Mouse (Mus musculus): ENCODE measurements at regions not wholly inside any gene's neighbourhood (a gene's known extent, or its start where the extent isn't known, plus 50 kb on each side); places are given as distances from the start of the nearest gene placed in this dataset.
A peak's percentile ranks its signal among the peaks of the same experiment; 100 is the strongest.

GRCm38 (mm10) chr7:64047831-64048230 is 105.8 kb upstream of the Trpm1 start:
- 45% methylated on average over 4 of the region's 4 CpGs for WGBS
- H3K27ac ChIP-seq (ENCODE audit: control insufficient read depth, insufficient read depth, low read depth, low read length, poor library complexity) = peak overlapping the region; percentile 94
- TF ChIP-seq POLR2A (IDR thresholded peaks at IDR 0.05; ENCODE audit: borderline replicate concordance, control insufficient read depth, low read depth, low read length) (no peak), CTCF (IDR thresholded peaks at IDR 0.05; ENCODE audit: control insufficient read depth, insufficient read depth, low read length) (no peak)
- H3K4me3 ChIP-seq (replicated peaks; ENCODE audit: control insufficient read depth, low read depth, low read length) = no peak overlapping the region
- peaks cover 24% of the 10 kb centered on the region for H3K4me1 ChIP-seq (ENCODE audit: control insufficient read depth, insufficient read depth, low read length)

GRCm38 (mm10) chr7:64045292-64045691 is 106.6 kb upstream of the Klf13 start:
- no peak for TF ChIP-seq CTCF (IDR thresholded peaks at IDR 0.05; ENCODE audit: control insufficient read depth, insufficient read depth, low read length)
- no peak for TF ChIP-seq POLR2A (IDR thresholded peaks at IDR 0.05; ENCODE audit: borderline replicate concordance, control insufficient read depth, low read depth, low read length)
- H3K27ac ChIP-seq (ENCODE audit: control insufficient read depth, insufficient read depth, low read depth, low read length, poor library complexity) = no peak overlapping the region
- H3K4me1 ChIP-seq (ENCODE audit: control insufficient read depth, insufficient read depth, low read length) = peaks cover 20% of the 10 kb centered on the region
- 87% methylated on average over 3 of the region's 3 CpGs for WGBS
- H3K4me3 ChIP-seq (replicated peaks; ENCODE audit: control insufficient read depth, low read depth, low read length) = no peak overlapping the region

GRCm38 (mm10) chr7:64042978-64043377 is 104.3 kb upstream of the Klf13 start:
- peak overlapping the region; percentile 84 for H3K27ac ChIP-seq (ENCODE audit: control insufficient read depth, insufficient read depth, low read depth, low read length, poor library complexity)
- TF ChIP-seq CTCF (IDR thresholded peaks at IDR 0.05; ENCODE audit: control insufficient read depth, insufficient read depth, low read length) (no peak), POLR2A (IDR thresholded peaks at IDR 0.05; ENCODE audit: borderline replicate concordance, control insufficient read depth, low read depth, low read length) (no peak)
- peaks cover 20% of the 10 kb centered on the region; the same call in 1 of the 2 replicates for H3K4me1 ChIP-seq (ENCODE audit: control insufficient read depth, insufficient read depth, low read length)
- H3K4me3 ChIP-seq (replicated peaks; ENCODE audit: control insufficient read depth, low read depth, low read length) = no peak overlapping the region
- 0% methylated on average over 2 of the region's 2 CpGs for WGBS

DNA sequence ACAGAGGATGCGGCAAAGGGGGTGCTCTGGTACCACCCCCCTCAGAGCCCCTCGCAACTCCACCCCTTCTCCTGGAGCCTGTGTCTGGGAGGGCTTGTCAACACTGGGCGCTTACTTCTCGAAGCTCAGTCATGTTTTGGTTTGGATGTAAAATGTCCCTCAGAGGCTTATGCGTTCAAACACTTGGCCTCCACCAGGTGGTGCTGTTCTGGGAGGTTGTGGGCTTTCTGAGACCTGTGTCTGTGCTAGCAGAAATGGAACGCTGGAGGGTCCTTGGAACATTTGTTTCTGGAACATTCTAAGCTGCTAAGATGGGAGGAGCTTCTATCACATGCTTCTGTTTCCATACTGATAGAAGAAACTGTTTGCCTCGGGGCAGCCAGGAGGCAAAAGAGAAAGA is 102.6 kb upstream of the Klf13 start:
- Histone ChIP-seq H3K27ac (ENCODE audit: control insufficient read depth, insufficient read depth, low read depth, low read length, poor library complexity) (no peak overlapping the region), H3K4me3 (replicated peaks; ENCODE audit: control insufficient read depth, low read depth, low read length) (no peak overlapping the region), H3K4me1 (ENCODE audit: control insufficient read depth, insufficient read depth, low read length) (peaks cover 20% of the 10 kb centered on the region)
- TF ChIP-seq CTCF (IDR thresholded peaks at IDR 0.05; ENCODE audit: control insufficient read depth, insufficient read depth, low read length) = no peak
- 94% methylated on average over 7 of the region's 7 CpGs for WGBS

DNA sequence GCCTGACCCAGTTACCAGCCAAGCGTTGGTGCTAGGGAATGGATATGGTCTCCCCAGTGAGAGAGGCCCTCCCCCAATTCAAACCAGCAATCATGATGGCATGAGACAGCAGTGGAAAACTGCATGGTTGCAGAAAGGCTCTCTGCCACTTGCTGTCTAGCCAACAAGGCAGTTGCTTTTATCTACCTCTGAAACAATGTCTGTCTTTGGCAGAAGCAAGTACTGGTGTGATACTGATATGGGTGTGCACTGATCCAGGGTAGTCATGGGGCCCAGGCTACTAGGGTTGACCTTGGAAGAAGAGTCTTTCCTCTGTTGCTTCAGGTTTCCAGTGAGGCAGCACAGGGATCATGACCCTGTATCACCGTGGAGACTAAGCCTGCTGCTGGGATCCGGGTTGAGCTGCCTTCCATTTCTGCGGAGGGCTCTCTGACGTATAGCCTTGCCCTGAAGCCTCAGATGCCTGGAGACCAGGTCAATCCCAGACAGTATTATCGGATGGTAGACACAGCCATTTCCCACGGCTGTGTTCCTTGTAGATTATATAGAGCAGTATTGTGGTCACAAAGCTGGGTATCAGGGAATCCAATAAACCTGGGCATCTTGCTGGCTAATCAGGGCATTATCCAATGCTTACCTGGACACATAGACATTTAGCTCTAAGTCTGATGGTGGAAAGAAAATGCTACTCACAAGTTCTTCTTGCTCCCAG is 101.5 kb upstream of the Klf13 start:
- no peak overlapping the region for H3K4me3 ChIP-seq (replicated peaks; ENCODE audit: control insufficient read depth, low read depth, low read length)
- WGBS = 79% methylated on average over 7 of the region's 7 CpGs
- peak overlapping the region; percentile 33 for H3K27ac ChIP-seq (ENCODE audit: control insufficient read depth, insufficient read depth, low read depth, low read length, poor library complexity)
- TF ChIP-seq POLR2A (IDR thresholded peaks at IDR 0.05; ENCODE audit: borderline replicate concordance, control insufficient read depth, low read depth, low read length) (no peak), CTCF (IDR thresholded peaks at IDR 0.05; ENCODE audit: control insufficient read depth, insufficient read depth, low read length) (no peak)
- peaks cover 23% of the 10 kb centered on the region for H3K4me1 ChIP-seq (ENCODE audit: control insufficient read depth, insufficient read depth, low read length)

GRCm38 (mm10) chr7:64037701-64038231 is 99.1 kb upstream of the Klf13 start:
- Histone ChIP-seq H3K27ac (ENCODE audit: control insufficient read depth, insufficient read depth, low read depth, low read length, poor library complexity) (peak overlapping the region; percentile 72), H3K4me1 (ENCODE audit: control insufficient read depth, insufficient read depth, low read length) (peaks cover 17% of the 10 kb centered on the region), H3K4me3 (replicated peaks; ENCODE audit: control insufficient read depth, low read depth, low read length) (no peak overlapping the region)
- TF ChIP-seq POLR2A (IDR thresholded peaks at IDR 0.05; ENCODE audit: borderline replicate concordance, control insufficient read depth, low read depth, low read length) (no peak), CTCF (IDR thresholded peaks at IDR 0.05; ENCODE audit: control insufficient read depth, insufficient read depth, low read length) (no peak)
- WGBS = 37% methylated on average over 8 of the region's 8 CpGs

DNA sequence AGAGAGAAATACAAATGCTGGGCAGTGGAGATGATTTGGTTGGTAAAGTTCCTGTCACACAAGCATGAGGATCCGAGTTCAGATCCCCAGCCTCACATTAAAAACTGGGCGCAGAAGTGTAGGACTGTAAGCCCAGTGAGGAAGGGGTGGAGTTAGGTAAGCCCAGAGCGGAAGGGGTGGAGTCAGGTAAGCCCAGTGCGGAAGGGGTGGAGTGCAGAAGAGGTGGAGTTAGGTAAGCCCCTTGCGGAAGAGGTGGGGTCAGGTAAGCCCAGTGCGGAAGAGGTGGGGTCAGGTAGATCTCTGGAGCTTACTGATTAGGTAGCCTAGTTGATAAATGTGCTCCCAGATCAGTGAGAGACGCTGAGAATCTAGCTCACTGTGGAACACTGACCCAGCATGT is 97.4 kb upstream of the Klf13 start:
- H3K27ac ChIP-seq (ENCODE audit: control insufficient read depth, insufficient read depth, low read depth, low read length, poor library complexity) = no peak overlapping the region
- peaks cover 17% of the 10 kb centered on the region for H3K4me1 ChIP-seq (ENCODE audit: control insufficient read depth, insufficient read depth, low read length)
- 74% methylated on average over 7 of the region's 7 CpGs for WGBS
- TF ChIP-seq CTCF (IDR thresholded peaks at IDR 0.05; ENCODE audit: control insufficient read depth, insufficient read depth, low read length) (no peak), POLR2A (IDR thresholded peaks at IDR 0.05; ENCODE audit: borderline replicate concordance, control insufficient read depth, low read depth, low read length) (no peak)
- H3K4me3 ChIP-seq (replicated peaks; ENCODE audit: control insufficient read depth, low read depth, low read length) = no peak overlapping the region

DNA sequence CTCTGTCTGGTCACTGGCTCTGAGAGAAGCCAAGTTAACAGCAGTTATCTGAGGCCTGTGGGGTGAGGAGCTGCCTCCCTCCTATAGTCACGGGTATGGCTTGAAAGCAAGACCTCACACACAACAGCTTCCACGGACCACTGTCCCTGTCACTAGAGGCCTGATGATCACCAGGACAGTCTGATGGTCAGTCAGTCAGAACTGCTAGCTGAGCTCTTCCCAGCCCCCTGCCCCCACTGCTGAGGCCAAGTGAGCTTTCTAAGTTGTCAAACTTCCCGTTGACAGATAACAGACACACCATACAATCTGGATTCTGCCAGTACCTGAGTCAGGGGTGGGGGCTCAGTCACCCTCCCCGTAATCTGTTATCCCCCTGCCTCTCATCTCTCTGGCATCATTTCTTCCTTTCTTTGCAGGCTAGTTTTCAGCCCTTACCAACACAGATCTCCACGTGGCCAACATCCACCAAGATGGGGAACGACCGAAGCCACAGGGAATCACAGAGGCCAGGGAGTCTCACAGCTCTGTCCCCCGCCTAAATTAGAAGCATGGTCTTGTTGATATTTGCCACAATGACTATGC is 96.4 kb upstream of the Klf13 start:
- H3K4me3 ChIP-seq (replicated peaks; ENCODE audit: control insufficient read depth, low read depth, low read length) = no peak overlapping the region
- 62% methylated on average over 8 of the region's 8 CpGs for WGBS
- no peak for TF ChIP-seq POLR2A (IDR thresholded peaks at IDR 0.05; ENCODE audit: borderline replicate concordance, control insufficient read depth, low read depth, low read length)
- no peak for TF ChIP-seq CTCF (IDR thresholded peaks at IDR 0.05; ENCODE audit: control insufficient read depth, insufficient read depth, low read length)
- H3K4me1 ChIP-seq (ENCODE audit: control insufficient read depth, insufficient read depth, low read length) = peaks cover 14% of the 10 kb centered on the region
- no peak overlapping the region for H3K27ac ChIP-seq (ENCODE audit: control insufficient read depth, insufficient read depth, low read depth, low read length, poor library complexity)

Measured in bone marrow, adult 2 months (tissue).